Mouse (Mus musculus): ENCODE results near the gene Six6. TPM values are rescaled to one million over a fixed set of nuclear protein-coding genes. Genes with fewer than 3 reads are reported as not detected.

Six6 gene
- not detected for total RNA-seq (2023)

DNA sequence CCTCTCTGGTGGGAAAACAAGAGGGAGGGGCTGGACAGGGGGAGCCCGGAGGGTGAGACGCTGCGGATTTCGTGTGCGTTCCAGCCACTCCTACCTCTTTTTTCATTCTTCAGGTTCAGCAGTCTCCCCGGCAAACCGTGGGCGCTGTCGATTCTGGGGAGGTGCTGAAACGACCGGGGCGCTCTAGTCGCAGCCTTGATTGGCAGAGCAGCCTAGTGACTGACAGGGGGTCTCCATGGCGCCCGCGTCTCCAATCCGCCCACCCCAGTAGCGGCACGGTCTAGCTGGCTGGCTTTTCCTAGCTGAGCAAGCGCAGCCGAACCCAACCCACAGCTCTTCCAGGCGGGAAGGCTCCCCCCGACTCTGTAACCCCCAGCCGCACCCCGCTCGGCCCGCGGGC is at the start of gene Six6:
Six6 (plus strand) TSS at position 277 of the 400 bp plus-strand sequence.

GRCm38 (mm10) chr12:72940071-72940821 is 554 bp downstream of the Six6 start, which contains the start of gene 4930447C04Rik:
Gene 4930447C04Rik (minus strand): TSS chr12:72940774.

Other genes with a start within 250 kb of the Six6 start
- gene Ppm1a, start 182.4 kb upstream of the Six6 start, total RNA-seq (2023) = 100 to 1,000 TPM; 114 to 118 TPM
- not detected for gene 4930447C04Rik, start 882 bp downstream of the Six6 start, total RNA-seq (2023)
- gene Six1, start 114.0 kb downstream of the Six6 start, total RNA-seq (2023) = not detected
- under 1 TPM in 1 of 2 experiments, not detected in 1; 0.09 TPM for gene Six4, start 173.6 kb downstream of the Six6 start, total RNA-seq (2023)
- 10 to 100 TPM; 13.8 to 15.3 TPM for gene Mnat1, start 183.8 kb downstream of the Six6 start, total RNA-seq (2023)

Measured in B cell, adult 67 days (primary cell).